33 mouse cellular contexts compared by ENCODE assay signal in genomic region chr15:33926446-33926845, GRCm38 (mm10).
DNase-seq lines count a peak whose midpoint lies in the region; ATAC-seq and TF ChIP-seq lines count a peak whose summit lies in the region.
"Had no signal": no experiment of that assay in that cellular context is flagged by ENCODE, and none has a peak within 500 bp of the region (broad histone marks: within the 10 kb centered on the region; RNA-seq: fewer than 3 reads in every experiment).

No protein-coding gene starts in this region.

- 52% methylated on average over 2 of the region's 2 CpGs for WGBS in hindbrain, embryonic 14.5 days
- 65% methylated on average over 2 of the region's 2 CpGs for WGBS in hindbrain, embryonic 12.5 days
- 49% methylated on average over 2 of the region's 2 CpGs for WGBS in midbrain, embryonic 15.5 days
- 51% methylated on average over 2 of the region's 2 CpGs for WGBS in midbrain, embryonic 13.5 days

- no peaks in the 10 kb centered on the region for H3K9me3 ChIP-seq in hindbrain, embryonic 14.5 days (ENCODE audit: control insufficient read depth, low read length)
- H3K9me3 ChIP-seq in hindbrain, embryonic 12.5 days (replicated peaks), result no peaks in the 10 kb centered on the region
- no peaks in the 10 kb centered on the region for H3K9me3 ChIP-seq in midbrain, embryonic 15.5 days
- H3K9me3 ChIP-seq in midbrain, embryonic 13.5 days, result no peaks in the 10 kb centered on the region
- H3K9me3 ChIP-seq: embryonic facial prominence, embryonic 10.5 days; embryonic facial prominence, embryonic 13.5 days; forebrain, embryonic 13.5 days; G1E; heart, embryonic 15.5 days; hindbrain, embryonic 10.5 days had no signal

- no peak for ATAC-seq in hindbrain, embryonic 14.5 days (ENCODE audit: low FRiP score)
- ATAC-seq in hindbrain, embryonic 12.5 days (ENCODE audit: low FRiP score), result no peak
- peak; percentile 63 for ATAC-seq in midbrain, embryonic 15.5 days (replicated peaks)
- ATAC-seq in midbrain, embryonic 13.5 days, result no peak
- ATAC-seq: forebrain, embryonic 13.5 days; forebrain, embryonic 16.5 days; hindbrain, embryonic 16.5 days; inflammation-experienced regulatory T-cells, adult 6 months; intestine, embryonic 16.5 days; Patski had no signal

- no peaks in the 10 kb centered on the region for H3K27me3 ChIP-seq in hindbrain, embryonic 14.5 days (ENCODE audit: control insufficient read depth, insufficient read depth, low read length)
- no peaks in the 10 kb centered on the region for H3K27me3 ChIP-seq in hindbrain, embryonic 12.5 days
- no peaks in the 10 kb centered on the region for H3K27me3 ChIP-seq in midbrain, embryonic 15.5 days (replicated peaks)
- no peaks in the 10 kb centered on the region for H3K27me3 ChIP-seq in midbrain, embryonic 13.5 days
- H3K27me3 ChIP-seq: CH12.LX; embryonic facial prominence, embryonic 13.5 days; forebrain, embryonic 13.5 days; heart, embryonic 12.5 days; heart, embryonic 15.5 days; Patski had no signal

- peak; percentile 23 for DNase-seq in hindbrain, embryonic 14.5 days (ENCODE audit: low spot score)
- peak; percentile 12 for DNase-seq in brain, embryonic 14.5 days (ENCODE audit: low read depth)
- DNase-seq in ovary, postnatal 36 days (ENCODE audit: low spot score), result no peak
- DNase-seq: adrenal gland, postnatal 10 days; adrenal gland, postnatal 36 days; B cell, adult 2 months; cerebellum, adult 11-12 months; cerebellum, adult 8-10 months; cerebellum, postnatal 10 days; cerebellum, postnatal 36 days; embryo, embryonic 11 days; gastrocnemius, adult 2 months; gastrocnemius, postnatal 14 days; heart, adult 18-20 months; heart, postnatal 10 days; heart, postnatal 36 days had no signal

- H3K4me1 ChIP-seq in hindbrain, embryonic 14.5 days (replicated peaks; ENCODE audit: control insufficient read depth, insufficient read depth, low read length), result no peaks in the 10 kb centered on the region
- H3K4me1 ChIP-seq in hindbrain, embryonic 12.5 days, result no peaks in the 10 kb centered on the region
- H3K4me1 ChIP-seq in midbrain, embryonic 15.5 days, result no peaks in the 10 kb centered on the region
- H3K4me1 ChIP-seq in midbrain, embryonic 13.5 days (replicated peaks), result no peaks in the 10 kb centered on the region
- H3K4me1 ChIP-seq: forebrain, embryonic 13.5 days; heart, embryonic 12.5 days; heart, embryonic 15.5 days; hindbrain, embryonic 10.5 days had no signal

- no peaks in the 10 kb centered on the region for H3K36me3 ChIP-seq in hindbrain, embryonic 14.5 days (replicated peaks; ENCODE audit: control insufficient read depth, insufficient read depth)
- no peaks in the 10 kb centered on the region for H3K36me3 ChIP-seq in hindbrain, embryonic 12.5 days
- H3K36me3 ChIP-seq in midbrain, embryonic 15.5 days (replicated peaks), result no peaks in the 10 kb centered on the region
- H3K36me3 ChIP-seq in midbrain, embryonic 13.5 days, result no peaks in the 10 kb centered on the region
- H3K36me3 ChIP-seq: embryonic facial prominence, embryonic 10.5 days; embryonic facial prominence, embryonic 13.5 days; G1E; heart, embryonic 12.5 days; heart, embryonic 15.5 days; hindbrain, embryonic 10.5 days had no signal

- H3K4me3 ChIP-seq in hindbrain, embryonic 14.5 days (replicated peaks; ENCODE audit: low read length), result no peak overlapping the region
- H3K4me3 ChIP-seq in hindbrain, embryonic 12.5 days, result no peak overlapping the region
- no peak overlapping the region for H3K4me3 ChIP-seq in midbrain, embryonic 15.5 days
- no peak overlapping the region for H3K4me3 ChIP-seq in midbrain, embryonic 13.5 days (replicated peaks)
- H3K4me3 ChIP-seq: embryonic facial prominence, embryonic 10.5 days; embryonic facial prominence, embryonic 13.5 days; erythroblast, embryonic 14.5 days; forebrain, embryonic 13.5 days; gastrocnemius, adult 2 months; heart, embryonic 12.5 days; heart, embryonic 15.5 days; hindbrain, embryonic 10.5 days had no signal

- no peak overlapping the region for H3K27ac ChIP-seq in hindbrain, embryonic 14.5 days
- H3K27ac ChIP-seq in hindbrain, embryonic 12.5 days, result no peak overlapping the region
- no peak overlapping the region for H3K27ac ChIP-seq in midbrain, embryonic 15.5 days
- no peak overlapping the region for H3K27ac ChIP-seq in midbrain, embryonic 13.5 days
- H3K27ac ChIP-seq: embryonic facial prominence, embryonic 10.5 days; embryonic facial prominence, embryonic 13.5 days; forebrain, embryonic 13.5 days; gastrocnemius, adult 2 months; heart, embryonic 15.5 days; hindbrain, embryonic 10.5 days had no signal

- H3K9ac ChIP-seq in hindbrain, embryonic 14.5 days, result no peak overlapping the region
- no peak overlapping the region for H3K9ac ChIP-seq in hindbrain, embryonic 12.5 days
- H3K9ac ChIP-seq in midbrain, embryonic 15.5 days, result no peak overlapping the region
- H3K9ac ChIP-seq in midbrain, embryonic 13.5 days (replicated peaks), result no peak overlapping the region
- H3K9ac ChIP-seq: embryonic facial prominence, embryonic 13.5 days; forebrain, embryonic 13.5 days; heart, embryonic 12.5 days; heart, embryonic 15.5 days had no signal

- no peak for TF ChIP-seq POLR2A in brain, embryonic 14.5 days (IDR thresholded peaks at IDR 0.05; ENCODE audit: borderline replicate concordance, extremely low read depth, insufficient read depth, insufficient read length, poor library complexity, severe bottlenecking)

- no peak for TF ChIP-seq CTCF in brain, embryonic 14.5 days (IDR thresholded peaks at IDR 0.05; ENCODE audit: borderline replicate concordance, extremely low read depth, insufficient read depth, insufficient read length)

- no peak overlapping the region for H3K4me2 ChIP-seq in hindbrain, embryonic 14.5 days (replicated peaks)
- no peak overlapping the region for H3K4me2 ChIP-seq in hindbrain, embryonic 12.5 days (replicated peaks)
- H3K4me2 ChIP-seq in midbrain, embryonic 15.5 days, result no peak overlapping the region
- no peak overlapping the region for H3K4me2 ChIP-seq in midbrain, embryonic 13.5 days (replicated peaks)
- H3K4me2 ChIP-seq: embryonic facial prominence, embryonic 13.5 days; forebrain, embryonic 13.5 days; heart, embryonic 12.5 days; heart, embryonic 15.5 days had no signal
